Mouse (Mus musculus) lung, embryonic 14.5 days (tissue): ENCODE data around the gene Sdccag8. TPM values are rescaled to one million over a fixed set of nuclear protein-coding genes. Genes with fewer than 3 reads are reported as not detected.
A peak's percentile ranks its signal among the peaks of the same experiment; 100 is the strongest.

Experiments used
- ATAC-seq: fragments of 200-750 bp; cut with Nextera tagmentation; 2 replicates; pipeline ENCODE4 v1.8.0; 2017; ENCODE audit warnings: mild to moderate bottlenecking, moderate TSS enrichment, moderate library complexity; ENCODE audit not compliant: insufficient read depth
- DNase-seq: peaks from one replicate; pipeline ENCODE4 v3.0.0-alpha.2; 2015
- H3K27ac ChIP-seq: fragments of 300-500 bp; sonication (generic); 2 replicates; pipeline ENCODE4 v1.5.1; 2014; ENCODE audit warnings: low read depth, mild to moderate bottlenecking, moderate library complexity
- H3K27me3 ChIP-seq: fragments of 300-500 bp; sonication (generic); 2 replicates; pipeline ENCODE4 v1.6.1; 2014; ENCODE audit warnings: low read length, control low read depth; ENCODE audit not compliant: insufficient read depth
- H3K36me3 ChIP-seq: fragments of 300-500 bp; sonication (generic); 2 replicates; pipeline ENCODE4 v1.6.1; 2014; ENCODE audit warnings: control low read depth; ENCODE audit not compliant: insufficient read depth
- H3K4me1 ChIP-seq: fragments of 300-500 bp; sonication (generic); 2 replicates; pipeline ENCODE4 v1.6.1; 2014; ENCODE audit warnings: antibody characterized with exemption, control low read depth; ENCODE audit not compliant: insufficient read depth
- H3K4me2 ChIP-seq: fragments of 300-500 bp; sonication (generic); 2 replicates; pipeline ENCODE4 v1.6.1; 2014; ENCODE audit warnings: mild to moderate bottlenecking
- H3K4me3 ChIP-seq: fragments of 300-500 bp; sonication (generic); 2 replicates; pipeline ENCODE4 v1.5.1; 2014; ENCODE audit warnings: low read depth, low read length
- H3K9ac ChIP-seq: fragments of 300-500 bp; sonication (generic); 2 replicates; pipeline ENCODE4 v1.6.1; 2014
- H3K9me3 ChIP-seq: fragments of 300-500 bp; sonication (generic); 2 replicates; pipeline ENCODE4 v1.6.1; 2016; ENCODE audit warnings: low read depth, low read length, control low read depth
- CTCF ChIP-seq: IDR thresholded peaks from 2 replicates; pipeline ENCODE4 v1.5.1; 2016; ENCODE audit warnings: antibody characterized with exemption, low read depth
- WGBS: fragments of 180-500 bp; shearing (Covaris S2); extraction: QIAGEN DNeasy Blood & Tissue Kit; methylation state at CpG from one replicate; pipeline ENCODE4 v1.1.7; 2014; 5-methylcytosine and 5-hydroxymethylcytosine counted together
- polyA plus RNA-seq: library from polyadenylated mRNA; unstranded; fragments of >200 nt; fragmentation: Nextera tagmentation; extraction: Ambion mirVana; gene quantifications from 2 replicates; pipeline ENCODE4 v1.2.1, GENCODE M21; 2014

Gene Sdccag8
- polyA plus RNA-seq, 1 experiment from 2014 or later: 14.4 TPM

DNA sequence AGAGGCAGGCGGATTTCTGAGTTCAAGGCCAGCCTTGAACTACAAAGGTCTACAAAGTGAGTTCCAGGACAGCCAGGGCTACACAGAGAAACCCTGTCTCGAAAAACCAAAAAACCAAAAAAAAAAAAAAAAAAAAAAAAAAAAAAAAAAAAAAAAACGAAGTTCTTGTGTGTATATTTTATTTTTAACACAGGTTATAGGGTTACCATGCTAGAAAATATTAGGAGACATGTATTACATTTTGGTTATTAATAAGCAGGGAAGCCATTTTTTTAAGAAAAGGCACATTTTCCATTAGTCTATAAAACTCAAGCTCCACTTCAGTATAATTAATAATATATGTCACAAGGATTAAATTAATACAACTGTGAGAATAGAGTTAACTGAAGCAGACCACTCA is 2.6 kb upstream of the Sdccag8 start:
- no peak overlapping the region for H3K9ac ChIP-seq
- H3K27me3 ChIP-seq: no peaks in the 10 kb centered on the region
- peak overlapping the region; percentile 79 for H3K4me3 ChIP-seq
- H3K4me1 ChIP-seq: peaks cover 4% of the 10 kb centered on the region; the same call in 1 of the 2 replicates
- no peaks in the 10 kb centered on the region for H3K9me3 ChIP-seq
- H3K27ac ChIP-seq: no peak overlapping the region
- H3K4me2 ChIP-seq: peak overlapping the region; percentile 76
- H3K36me3 ChIP-seq: no peaks in the 10 kb centered on the region
- TF ChIP-seq CTCF: no peak
- no peak for DNase-seq
- WGBS: 82% methylated on average over 3 of the region's 3 CpGs
- ATAC-seq: no peak

DNA sequence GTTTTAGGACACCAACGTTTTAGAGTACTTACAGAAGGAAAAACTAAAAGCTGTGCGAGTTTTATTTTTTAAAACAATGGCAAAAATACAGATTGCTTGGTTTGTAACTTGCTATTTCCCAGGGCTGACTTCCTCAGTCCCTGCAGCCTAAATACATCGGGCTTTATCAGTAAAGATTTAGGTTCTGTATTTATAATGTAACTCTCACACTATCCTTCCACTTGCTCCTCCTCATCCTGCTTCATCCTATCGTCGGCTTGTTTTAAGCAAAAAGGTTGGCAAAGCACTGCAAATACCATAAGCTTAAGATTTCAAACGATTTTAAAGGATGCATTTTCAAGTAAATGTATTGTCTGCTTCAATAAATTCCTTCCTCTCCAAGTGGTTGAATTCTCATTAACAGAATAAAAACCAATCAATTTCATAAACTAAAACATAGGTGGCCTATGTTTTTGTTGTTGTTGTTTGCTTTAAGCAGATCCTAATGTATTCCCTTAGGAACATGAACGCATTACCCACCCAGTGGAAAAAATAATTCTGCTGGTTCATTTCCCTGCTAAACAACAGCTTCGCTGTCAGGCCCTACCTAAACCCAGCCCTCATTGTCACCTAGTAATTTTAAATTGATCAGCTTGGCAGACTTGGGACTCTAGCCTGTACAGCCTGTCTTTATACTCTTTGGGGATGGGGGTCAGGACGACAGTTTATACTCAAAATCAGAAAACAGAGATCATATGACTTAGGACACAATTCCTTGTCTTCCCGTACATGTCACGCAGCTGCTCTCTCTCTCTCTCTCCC is 1.8 kb upstream of the Sdccag8 start:
- no peak for ATAC-seq
- Histone ChIP-seq H3K27ac (peak overlapping the region; percentile 96), H3K9ac (peak overlapping the region; percentile 91), H3K9me3 (no peaks in the 10 kb centered on the region), H3K36me3 (no peaks in the 10 kb centered on the region), H3K4me2 (peak overlapping the region; percentile 76), H3K4me3 (peak overlapping the region; percentile 79), H3K4me1 (peaks cover 4% of the 10 kb centered on the region; the same call in 1 of the 2 replicates), H3K27me3 (no peaks in the 10 kb centered on the region)
- DNase-seq: no peak
- 13% methylated on average over 11 of the region's 11 CpGs for WGBS
- TF ChIP-seq CTCF: no peak

DNA sequence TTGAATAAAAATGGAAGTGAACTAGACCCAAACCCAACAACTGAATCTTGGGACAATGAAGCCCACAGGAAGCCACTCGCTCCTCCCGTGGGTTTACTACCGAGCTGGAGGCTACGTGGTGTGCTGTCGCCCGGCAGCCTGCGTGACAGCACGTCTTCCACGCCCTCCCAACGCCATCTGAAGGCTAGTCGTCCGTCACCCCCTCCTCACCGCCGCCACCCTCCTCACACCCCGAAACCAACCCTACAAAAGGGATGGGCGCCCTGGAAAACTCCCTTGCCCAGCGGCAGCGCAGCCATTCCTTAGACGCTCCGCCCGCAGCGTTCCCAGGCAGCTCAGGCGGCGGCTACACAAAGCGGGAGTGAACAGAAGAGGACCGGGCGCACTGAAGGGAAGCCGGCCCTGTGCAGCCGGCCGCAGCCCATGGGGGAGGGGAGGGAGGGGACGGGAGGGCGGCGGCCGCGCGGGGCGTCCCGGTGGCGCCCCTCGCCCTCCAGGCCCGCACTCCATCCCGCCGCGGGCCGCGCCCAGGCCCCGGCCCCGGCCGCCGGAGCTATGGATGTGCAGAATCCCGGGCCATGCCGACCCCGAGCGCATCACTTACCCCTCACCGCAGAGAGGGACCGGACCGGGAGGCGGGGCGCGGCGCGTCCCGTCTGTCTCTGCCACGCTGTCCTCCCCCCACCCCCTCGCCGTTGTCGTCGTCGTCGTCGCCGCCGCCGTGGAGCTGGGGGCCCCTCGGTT is 996 bp upstream of the Sdccag8 start:
- Histone ChIP-seq H3K9ac (peak overlapping the region; percentile 91), H3K9me3 (no peaks in the 10 kb centered on the region), H3K27ac (peak overlapping the region; percentile 96), H3K4me3 (peak overlapping the region; percentile 79), H3K27me3 (no peaks in the 10 kb centered on the region), H3K4me2 (peak overlapping the region; percentile 76), H3K36me3 (no peaks in the 10 kb centered on the region), H3K4me1 (peaks cover 4% of the 10 kb centered on the region; the same call in 1 of the 2 replicates)
- no peak for TF ChIP-seq CTCF
- WGBS: under 1% methylated on average over 71 of the region's 75 CpGs
- DNase-seq (peak; percentile 71), ATAC-seq (peak; percentile 52)

DNA sequence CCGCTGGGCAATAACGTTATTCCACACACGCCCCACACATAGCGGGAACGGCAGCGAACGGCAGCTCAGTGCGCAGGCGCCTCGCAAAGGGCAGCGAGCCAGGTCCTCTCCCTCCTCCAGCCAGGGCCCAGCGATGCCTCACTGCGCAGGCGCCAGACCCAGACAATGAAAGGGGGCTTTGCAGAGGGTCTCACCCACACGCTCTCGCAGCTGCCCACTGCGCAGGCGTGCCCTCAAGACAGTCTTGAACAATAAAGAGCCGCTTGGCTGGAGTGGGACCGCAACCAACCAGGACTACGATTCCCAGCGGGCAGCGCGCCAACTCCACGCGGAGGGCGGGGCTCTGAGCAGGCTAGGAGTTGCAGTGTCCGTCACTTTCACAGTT is 432 bp upstream of the Sdccag8 start, which contains the start of gene Cep170:
Gene Cep170 (minus strand): TSS at position 32 of the 385 bp plus-strand sequence.
- Histone ChIP-seq H3K9ac (peak within 1 kb of the TSS; percentile 91), H3K27ac (peak within 1 kb of the TSS; percentile 96), H3K4me2 (peak within 1 kb of the TSS; percentile 76), H3K9me3 (no peaks in the 10 kb centered on the region), H3K36me3 (no peaks in the 10 kb centered on the region), H3K27me3 (no peaks in the 10 kb centered on the region), H3K4me1 (peaks cover 4% of the 10 kb centered on the region; the same call in 1 of the 2 replicates), H3K4me3 (peak within 1 kb of the TSS; percentile 79)
- DNase-seq (peak; percentile 99), ATAC-seq (peak; percentile 95)
- TF ChIP-seq CTCF: no peak
- WGBS: under 1% methylated on average over 25 of the region's 28 CpGs

DNA sequence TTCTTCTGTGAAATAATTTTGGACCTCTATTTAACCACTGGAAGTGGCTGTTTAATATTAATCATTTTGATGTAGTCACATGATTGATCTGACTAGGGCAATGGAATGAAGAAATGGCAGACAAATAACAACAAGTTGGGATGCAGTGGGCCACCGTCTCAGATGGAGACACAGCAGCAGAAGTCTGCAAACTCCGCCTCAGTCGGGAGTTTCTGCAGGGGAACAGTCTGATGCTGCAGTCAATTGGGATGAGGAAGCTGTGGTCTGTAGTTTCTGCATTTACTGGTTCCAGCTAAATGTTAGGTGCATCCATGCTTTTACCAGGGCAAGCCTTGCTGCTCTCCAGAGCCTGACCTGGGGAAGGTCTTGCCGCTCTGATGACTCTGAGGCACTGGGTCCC is 2.3 kb downstream of the Sdccag8 start:
- H3K9me3 ChIP-seq: no peaks in the 10 kb centered on the region
- H3K9ac ChIP-seq: no peak overlapping the region
- H3K4me1 ChIP-seq: no peaks in the 10 kb centered on the region; the same call in 1 of the 2 replicates
- no peak overlapping the region for H3K4me2 ChIP-seq
- ATAC-seq (no peak), DNase-seq (no peak)
- no peak overlapping the region for H3K27ac ChIP-seq
- H3K36me3 ChIP-seq: no peaks in the 10 kb centered on the region
- WGBS: 88% methylated on average over 4 of the region's 4 CpGs
- no peaks in the 10 kb centered on the region for H3K27me3 ChIP-seq
- no peak for TF ChIP-seq CTCF
- no peak overlapping the region for H3K4me3 ChIP-seq

DNA sequence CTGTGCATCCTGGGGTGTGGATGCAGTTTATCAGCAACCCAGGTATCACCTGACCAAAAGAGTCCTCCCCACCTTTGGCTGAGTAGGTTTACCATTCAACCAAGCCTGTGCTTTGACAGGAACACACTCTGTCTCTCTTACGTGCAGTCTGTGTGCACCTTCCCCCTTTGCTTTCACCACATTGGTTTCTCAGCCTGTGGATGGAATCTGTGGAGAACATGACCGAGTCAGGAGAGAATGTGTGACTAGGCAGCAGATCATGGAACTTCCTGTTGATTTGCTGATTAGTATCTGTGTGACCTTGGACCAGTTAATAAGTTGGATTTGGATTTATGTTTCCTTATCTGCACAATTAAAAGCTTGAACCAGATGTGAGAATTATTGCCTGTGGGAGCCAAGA is 3.7 kb downstream of the Sdccag8 start:
- H3K4me3 ChIP-seq: no peak overlapping the region
- no peaks in the 10 kb centered on the region; the same call in 1 of the 2 replicates for H3K4me1 ChIP-seq
- no peak overlapping the region for H3K27ac ChIP-seq
- no peak for DNase-seq
- WGBS: 80% methylated on average over 2 of the region's 2 CpGs
- H3K27me3 ChIP-seq: no peaks in the 10 kb centered on the region
- no peak for TF ChIP-seq CTCF
- H3K4me2 ChIP-seq: no peak overlapping the region
- no peaks in the 10 kb centered on the region for H3K36me3 ChIP-seq
- no peak for ATAC-seq
- H3K9ac ChIP-seq: no peak overlapping the region
- no peaks in the 10 kb centered on the region for H3K9me3 ChIP-seq

DNA sequence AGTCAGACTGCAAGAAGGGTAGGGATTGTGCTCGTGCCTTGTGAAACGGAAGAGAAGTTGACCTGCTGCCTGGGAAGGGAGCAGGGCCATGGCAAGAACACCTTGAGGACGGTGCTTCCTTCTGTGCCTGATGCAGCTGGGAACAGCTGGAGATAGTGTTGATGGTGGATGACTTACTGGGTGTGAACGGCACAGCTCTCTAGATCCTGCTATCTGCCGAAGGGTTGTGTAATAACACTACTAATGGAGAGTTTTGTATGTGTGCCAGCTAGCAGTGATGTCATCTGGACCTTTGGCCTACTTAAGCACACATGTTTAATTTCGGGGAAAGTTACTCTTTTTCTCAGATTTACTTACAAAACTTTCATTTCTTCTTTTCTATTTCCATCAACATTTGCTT is 4.3 kb downstream of the Sdccag8 start:
- DNase-seq (peak; percentile 77), ATAC-seq (no peak)
- WGBS: 27% methylated on average over 6 of the region's 6 CpGs
- no peaks in the 10 kb centered on the region for H3K9me3 ChIP-seq
- no peak overlapping the region for H3K4me2 ChIP-seq
- H3K27ac ChIP-seq: no peak overlapping the region
- no peak overlapping the region for H3K9ac ChIP-seq
- H3K36me3 ChIP-seq: no peaks in the 10 kb centered on the region
- H3K27me3 ChIP-seq: no peaks in the 10 kb centered on the region
- H3K4me1 ChIP-seq: no peaks in the 10 kb centered on the region; the same call in 1 of the 2 replicates
- no peak for TF ChIP-seq CTCF
- no peak overlapping the region for H3K4me3 ChIP-seq
